Mouse (Mus musculus): ENCODE results near the gene Sez6. TPM values are rescaled to one million over a fixed set of nuclear protein-coding genes. Genes with fewer than 3 reads are reported as not detected.

Sez6 gene
- total and polyA plus RNA-seq, 3 experiments: 0.04 TPM; not detected in 2

DNA sequence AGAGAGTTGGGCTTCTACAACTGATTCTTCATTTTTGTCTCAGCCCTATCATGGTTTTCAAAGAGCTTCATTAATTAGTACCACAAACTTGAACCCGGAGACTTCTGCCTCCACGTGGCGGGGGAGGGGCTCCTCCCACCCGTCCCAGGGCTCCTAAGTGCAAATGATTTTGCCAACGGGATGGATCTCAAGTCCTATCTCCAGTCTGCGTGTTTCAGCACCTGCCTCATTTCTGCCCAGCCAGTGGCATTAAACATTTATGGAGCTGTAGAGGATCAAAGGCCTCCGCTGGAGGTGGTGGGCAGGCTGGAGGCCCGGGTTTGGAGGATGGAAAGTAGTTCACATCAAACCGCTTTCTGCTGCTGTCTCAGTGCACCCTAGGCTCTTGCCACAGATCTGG is 3.9 kb upstream of the Sez6 start:
- Histone ChIP-seq H3K27me3 (replicated peaks) (peaks cover 16% of the 10 kb centered on the region), H3K36me3 (replicated peaks in 1 of 2; ENCODE audit: control insufficient read depth in 1 of 2, insufficient read depth in 1 of 2, low read length in 1 of 2) (no peaks in the 10 kb centered on the region), H3K27ac (ENCODE audit: insufficient read depth, low read depth) (no peak overlapping the region), H3K4me2 (ENCODE audit: insufficient read depth, low read depth, poor library complexity, severe bottlenecking) (no peak overlapping the region), H3K79me2 (replicated peaks; ENCODE audit: control insufficient read depth, extremely low read depth, insufficient read depth, poor library complexity, severe bottlenecking) (no peaks in the 10 kb centered on the region), H3K4me1 (ENCODE audit: control insufficient read depth in 1 of 2, insufficient read depth in 2 of 2) (peaks cover 0 to 26% of the 10 kb centered on the region in 2 experiments; a peak in 2 of 4 replicates), H3K9me3 (replicated peaks; ENCODE audit: low read length) (peaks cover 14% of the 10 kb centered on the region), H3K9ac (ENCODE audit: insufficient read depth, low read depth) (no peak overlapping the region), H3K4me3 (replicated peaks in 1 of 3; ENCODE audit: low read depth in 2 of 3, low read length in 2 of 3, poor library complexity in 1 of 3) (no peak overlapping the region)
- dilution Hi-C loops (cut with MboI; ENCODE audit: extremely low pct_ligation_motif_present, extremely low pct_unique_long_range_greater_than_20kb, low sequenced_read_pairs) (no loop called here), in situ Hi-C loops (cut with MboI; ENCODE audit: low pct_ligation_motif_present, low pct_unique_long_range_greater_than_20kb, low sequenced_read_pairs) (no loop called here)
- no peak for DNase-seq (ENCODE audit: extremely low read depth)
- TF ChIP-seq MAFK (IDR thresholded peaks at IDR 0.05; ENCODE audit: insufficient replicate concordance, low read length): no peak
- TF ChIP-seq POLR2AphosphoS2 (IDR thresholded peaks at IDR 0.05; ENCODE audit: low read depth, low read length): no peak
- no peak for TF ChIP-seq MAZ (IDR thresholded peaks at IDR 0.05; ENCODE audit: low read depth, low read length)
- TF ChIP-seq ZNF384 (IDR thresholded peaks at IDR 0.05; ENCODE audit: low read depth, low read length): no peak
- no peak for TF ChIP-seq IRF4 (IDR thresholded peaks at IDR 0.05; ENCODE audit: low read depth, low read length)
- no peak for TF ChIP-seq ELF1 (IDR thresholded peaks at IDR 0.05; ENCODE audit: low read depth, low read length)
- TF ChIP-seq MXI1 (IDR thresholded peaks at IDR 0.05; ENCODE audit: low read depth, low read length): no peak
- no peak for TF ChIP-seq JUN (IDR thresholded peaks at IDR 0.05; ENCODE audit: insufficient read depth, low read depth, low read length)
- no peak for TF ChIP-seq PAX5 (IDR thresholded peaks at IDR 0.05; ENCODE audit: low read length)

- Histone ChIP-seq H3K27me3 (replicated peaks) (peaks cover 20% of the 10 kb centered on the region), H3K9me3 (replicated peaks; ENCODE audit: low read length) (peaks cover 16% of the 10 kb centered on the region), H3K27ac (ENCODE audit: insufficient read depth, low read depth) (no peak overlapping the region), H3K79me2 (replicated peaks; ENCODE audit: control insufficient read depth, extremely low read depth, insufficient read depth, poor library complexity, severe bottlenecking) (no peaks in the 10 kb centered on the region), H3K9ac (ENCODE audit: insufficient read depth, low read depth) (no peak overlapping the region), H3K36me3 (replicated peaks in 1 of 2; ENCODE audit: control insufficient read depth in 1 of 2, insufficient read depth in 1 of 2, low read length in 1 of 2) (no peaks in the 10 kb centered on the region), H3K4me3 (replicated peaks in 1 of 3; ENCODE audit: low read depth in 2 of 3, low read length in 2 of 3, poor library complexity in 1 of 3) (no peak overlapping the region), H3K4me2 (ENCODE audit: insufficient read depth, low read depth, poor library complexity, severe bottlenecking) (no peak overlapping the region), H3K4me1 (ENCODE audit: control insufficient read depth in 1 of 2, insufficient read depth in 2 of 2) (peaks cover 0 to 26% of the 10 kb centered on the region in 2 experiments; a peak in 2 of 4 replicates)
- in situ Hi-C loops (cut with MboI; ENCODE audit: low pct_ligation_motif_present, low pct_unique_long_range_greater_than_20kb, low sequenced_read_pairs) (no loop called here), dilution Hi-C loops (cut with MboI; ENCODE audit: extremely low pct_ligation_motif_present, extremely low pct_unique_long_range_greater_than_20kb, low sequenced_read_pairs) (no loop called here)
- TF ChIP-seq MAZ (IDR thresholded peaks at IDR 0.05; ENCODE audit: low read depth, low read length) (no peak), HCFC1 (IDR thresholded peaks at IDR 0.05; ENCODE audit: low read depth, low read length) (no peak)
- DNase-seq (ENCODE audit: extremely low read depth): no peak
Observed at GRCm38 (mm10) chr11:77927837-77928236, 2.8 kb upstream of the Sez6 start.

GRCm38 (mm10) chr11:77931541-77932433 is 1.2 kb downstream of the Sez6 start:
- Histone ChIP-seq H3K27me3 (replicated peaks) (peaks cover 29% of the 10 kb centered on the region), H3K9me3 (replicated peaks; ENCODE audit: low read length) (peaks cover 16% of the 10 kb centered on the region), H3K9ac (ENCODE audit: insufficient read depth, low read depth) (no peak overlapping the region), H3K36me3 (replicated peaks in 1 of 2; ENCODE audit: control insufficient read depth in 1 of 2, insufficient read depth in 1 of 2, low read length in 1 of 2) (no peaks in the 10 kb centered on the region), H3K4me2 (ENCODE audit: insufficient read depth, low read depth, poor library complexity, severe bottlenecking) (no peak overlapping the region), H3K4me1 (ENCODE audit: control insufficient read depth in 1 of 2, insufficient read depth in 2 of 2) (peaks cover 2 to 17% of the 10 kb centered on the region in 2 experiments; a peak in 3 of 4 replicates), H3K27ac (ENCODE audit: insufficient read depth, low read depth) (no peak overlapping the region), H3K79me2 (replicated peaks; ENCODE audit: control insufficient read depth, extremely low read depth, insufficient read depth, poor library complexity, severe bottlenecking) (no peaks in the 10 kb centered on the region), H3K4me3 (replicated peaks in 1 of 3; ENCODE audit: low read depth in 2 of 3, low read length in 2 of 3, poor library complexity in 1 of 3) (no peak overlapping the region)
- in situ Hi-C loops (cut with MboI; ENCODE audit: low pct_ligation_motif_present, low pct_unique_long_range_greater_than_20kb, low sequenced_read_pairs) (no loop called here), dilution Hi-C loops (cut with MboI; ENCODE audit: extremely low pct_ligation_motif_present, extremely low pct_unique_long_range_greater_than_20kb, low sequenced_read_pairs) (no loop called here)
- TF ChIP-seq RAD21 (IDR thresholded peaks at IDR 0.05; ENCODE audit: low read depth, low read length) (no peak), CHD1 (IDR thresholded peaks at IDR 0.05; ENCODE audit: low read depth, low read length) (no peak)
- DNase-seq (ENCODE audit: extremely low read depth): no peak
